Mouse (Mus musculus) midbrain, embryonic 15.5 days (tissue): Measurements from ENCODE around the gene Gsn. TPM values are rescaled to one million over a fixed set of nuclear protein-coding genes. Genes with fewer than 3 reads are reported as not detected.

Experiments
- ATAC-seq: fragments of 200-750 bp; cut with Nextera tagmentation; replicated peaks from 2 replicates; pipeline ENCODE4 v1.8.0; 2017; ENCODE audit warnings: moderate TSS enrichment
- H3K27ac ChIP-seq: fragments of 300-500 bp; sonication (generic); 2 replicates; pipeline ENCODE4 v1.5.1; 2015; ENCODE audit warnings: mild to moderate bottlenecking, inconsistent platforms
- H3K27me3 ChIP-seq: fragments of 300-500 bp; sonication (generic); replicated peaks from 2 replicates; pipeline ENCODE4 v1.6.1; 2015; ENCODE audit warnings: inconsistent platforms
- H3K36me3 ChIP-seq: fragments of 300-500 bp; sonication (generic); replicated peaks from 2 replicates; pipeline ENCODE4 v1.6.1; 2015; ENCODE audit warnings: inconsistent platforms
- H3K4me1 ChIP-seq: fragments of 300-500 bp; sonication (generic); 2 replicates; pipeline ENCODE4 v1.6.1; 2015; ENCODE audit warnings: inconsistent platforms
- H3K4me2 ChIP-seq: fragments of 300-500 bp; sonication (generic); 2 replicates; pipeline ENCODE4 v1.6.1; 2015; ENCODE audit warnings: inconsistent platforms, mild to moderate bottlenecking, moderate library complexity
- H3K4me3 ChIP-seq: fragments of 300-500 bp; sonication (generic); 2 replicates; pipeline ENCODE4 v1.5.1; 2015; ENCODE audit warnings: mild to moderate bottlenecking, inconsistent platforms
- H3K9ac ChIP-seq: fragments of 300-500 bp; sonication (generic); 2 replicates; pipeline ENCODE4 v1.6.1; 2015; ENCODE audit warnings: mild to moderate bottlenecking, inconsistent platforms
- H3K9me3 ChIP-seq: fragments of 300-500 bp; sonication (generic); 2 replicates; pipeline ENCODE4 v1.6.1; 2016; ENCODE audit warnings: inconsistent platforms
- WGBS: fragments of 180-500 bp; shearing (Covaris S2); methylation state at CpG from one replicate; pipeline ENCODE4 v1.1.7; 2015; ENCODE audit warnings: mixed read lengths; 5-methylcytosine and 5-hydroxymethylcytosine counted together
- polyA plus RNA-seq: library from polyadenylated mRNA; unstranded; fragments of >200 nt; fragmentation: Nextera tagmentation; extraction: Ambion mirVana; gene quantifications from 2 replicates; pipeline ENCODE4 v1.2.1, GENCODE M21; 2015

The Gsn gene
- polyA plus RNA-seq, 1 experiment from 2014 or later, result 18.9 TPM

GRCm38 (mm10) chr2:35320399-35320798 lies 64.2 kb downstream of the Gsn start:
- no peak for ATAC-seq
- Histone ChIP-seq H3K27ac (no peak overlapping the region), H3K9me3 (no peaks in the 10 kb centered on the region), H3K4me1 (peaks cover 17% of the 10 kb centered on the region; the same call in 1 of the 2 replicates), H3K4me2 (no peak overlapping the region), H3K4me3 (no peak overlapping the region), H3K36me3 (no peaks in the 10 kb centered on the region), H3K27me3 (no peaks in the 10 kb centered on the region), H3K9ac (no peak overlapping the region)
- WGBS, result 91% methylated on average over 15 of the region's 15 CpGs

DNA sequence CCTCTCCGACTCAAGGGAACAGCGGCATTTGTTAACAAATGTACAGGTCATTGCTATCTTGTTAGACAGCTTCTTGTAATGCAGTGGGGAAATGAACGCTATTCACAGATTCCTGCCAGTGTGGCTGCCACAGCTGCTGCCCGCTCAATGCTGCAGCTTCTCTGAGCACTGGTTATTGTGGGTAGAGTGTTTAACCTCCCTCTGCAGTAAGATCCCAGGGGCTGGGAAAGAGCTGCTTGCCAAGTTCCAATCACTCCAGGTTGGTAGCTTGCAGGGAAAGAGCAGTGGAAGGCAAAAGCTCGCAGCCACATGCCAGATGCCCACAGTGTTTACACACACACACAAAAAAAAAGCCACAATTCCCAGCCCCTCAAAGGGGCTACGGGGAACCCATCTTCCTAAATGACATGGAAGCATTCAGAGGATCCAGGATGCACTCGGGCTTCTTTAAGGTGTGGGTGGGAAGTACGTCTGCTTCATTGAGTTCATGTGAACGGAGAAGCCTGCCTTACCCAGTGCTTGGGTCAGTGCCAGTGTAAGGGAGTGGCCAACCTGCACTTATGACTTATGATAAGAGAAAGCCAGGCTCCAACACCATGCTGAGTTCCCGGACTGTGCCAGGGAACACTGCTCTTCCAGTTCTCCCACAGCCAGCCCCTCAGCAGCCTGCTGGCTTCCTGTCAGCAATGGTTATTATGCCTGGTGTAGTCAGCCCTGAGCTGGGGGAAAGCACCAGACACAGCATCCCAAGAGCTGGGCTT lies 66.4 kb downstream of the Gsn start:
- no peaks in the 10 kb centered on the region for H3K36me3 ChIP-seq
- no peak for ATAC-seq
- 0 out of 2 replicates have a peak, but pooled peaks cover 2% of the 10 kb centered on the region for H3K27me3 ChIP-seq
- peak overlapping the region; percentile 3; the same call in 1 of the 2 replicates for H3K27ac ChIP-seq
- no peak overlapping the region for H3K9ac ChIP-seq
- no peak overlapping the region for H3K4me3 ChIP-seq
- WGBS, result 64% methylated on average over 10 of the region's 10 CpGs
- H3K4me2 ChIP-seq, result no peak overlapping the region
- H3K9me3 ChIP-seq, result no peaks in the 10 kb centered on the region
- peaks cover 17% of the 10 kb centered on the region; the same call in 1 of the 2 replicates for H3K4me1 ChIP-seq

DNA sequence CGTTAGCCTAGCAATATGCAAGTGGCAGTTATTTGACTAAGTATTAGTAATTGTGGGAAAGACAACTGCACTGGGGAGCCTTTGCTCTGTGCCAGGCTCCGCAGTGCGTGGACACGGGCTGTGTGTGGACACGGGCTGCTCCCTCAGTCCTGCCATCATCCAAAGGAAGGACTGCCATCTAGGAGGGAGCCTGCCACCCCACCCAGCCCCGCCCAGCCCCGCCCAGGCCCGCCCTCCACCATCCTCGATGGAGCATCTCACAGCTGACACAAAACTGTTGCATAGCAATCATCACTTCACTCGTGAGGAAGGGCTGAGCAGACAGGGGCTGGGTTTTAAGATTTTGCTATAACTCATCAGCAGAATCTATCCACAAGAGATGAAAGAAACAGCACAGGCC lies 69.8 kb downstream of the Gsn start:
- H3K36me3 ChIP-seq, result no peaks in the 10 kb centered on the region
- no peaks in the 10 kb centered on the region for H3K9me3 ChIP-seq
- H3K4me3 ChIP-seq, result no peak overlapping the region
- H3K4me1 ChIP-seq, result peaks cover 17% of the 10 kb centered on the region; the same call in 1 of the 2 replicates
- 0 out of 2 replicates have a peak, but pooled peaks cover 2% of the 10 kb centered on the region for H3K27me3 ChIP-seq
- 75% methylated on average over 10 of the region's 10 CpGs for WGBS
- H3K9ac ChIP-seq, result no peak overlapping the region
- H3K27ac ChIP-seq, result no peak overlapping the region
- no peak overlapping the region for H3K4me2 ChIP-seq
- no peak for ATAC-seq

DNA sequence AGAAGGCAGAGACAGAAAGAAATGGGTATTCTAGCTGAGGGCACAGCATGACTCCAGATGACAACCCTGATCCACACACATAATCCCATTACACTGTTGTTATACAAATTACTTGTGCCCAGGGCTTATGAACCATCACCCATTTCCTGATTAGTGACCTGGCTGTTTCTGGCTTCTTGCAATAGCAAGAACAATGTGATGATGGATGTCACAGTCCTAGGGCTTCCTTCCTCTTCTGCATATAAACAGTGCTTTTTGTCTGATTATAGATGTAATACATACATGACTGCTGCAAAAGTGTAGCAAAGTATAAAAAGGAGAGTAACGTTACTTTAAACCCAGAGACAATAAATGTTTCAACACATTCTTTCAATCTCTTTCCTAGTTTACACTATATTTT lies 70.8 kb downstream of the Gsn start:
- Histone ChIP-seq H3K27ac (no peak overlapping the region), H3K27me3 (0 out of 2 replicates have a peak, but pooled peaks cover 2% of the 10 kb centered on the region), H3K36me3 (no peaks in the 10 kb centered on the region), H3K4me2 (no peak overlapping the region), H3K4me3 (no peak overlapping the region), H3K4me1 (peaks cover 13% of the 10 kb centered on the region; the same call in 1 of the 2 replicates), H3K9ac (no peak overlapping the region), H3K9me3 (no peaks in the 10 kb centered on the region)
- 42% methylated on average over 1 of the region's 1 CpGs for WGBS
- no peak for ATAC-seq

DNA sequence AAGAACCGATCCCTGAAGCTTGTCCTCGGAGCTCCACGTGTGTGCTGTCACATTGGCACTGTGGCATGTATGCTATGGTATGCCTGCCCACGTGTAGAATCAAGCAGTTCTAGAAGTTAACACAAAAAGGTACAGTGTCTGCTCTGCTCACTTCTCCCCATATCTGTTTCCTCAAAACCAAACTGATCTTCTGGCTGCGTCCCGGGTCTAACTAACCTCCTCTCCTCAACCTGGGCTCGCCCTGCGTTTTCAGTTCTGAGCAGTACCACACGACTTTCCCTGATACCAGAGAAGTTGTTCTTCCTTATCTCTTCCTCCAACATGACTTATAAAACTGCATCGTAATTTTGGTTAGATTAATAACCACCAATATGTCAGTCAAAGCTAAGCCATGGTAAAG lies 71.4 kb downstream of the Gsn start:
- 59% methylated on average over 10 of the region's 10 CpGs for WGBS
- H3K4me2 ChIP-seq, result no peak overlapping the region
- H3K9me3 ChIP-seq, result no peaks in the 10 kb centered on the region
- H3K27me3 ChIP-seq, result 0 out of 2 replicates have a peak, but pooled peaks cover 2% of the 10 kb centered on the region
- no peak overlapping the region for H3K4me3 ChIP-seq
- H3K9ac ChIP-seq, result no peak overlapping the region
- no peak for ATAC-seq
- H3K27ac ChIP-seq, result no peak overlapping the region
- H3K4me1 ChIP-seq, result peaks cover 6% of the 10 kb centered on the region; the same call in 1 of the 2 replicates
- no peaks in the 10 kb centered on the region for H3K36me3 ChIP-seq

DNA sequence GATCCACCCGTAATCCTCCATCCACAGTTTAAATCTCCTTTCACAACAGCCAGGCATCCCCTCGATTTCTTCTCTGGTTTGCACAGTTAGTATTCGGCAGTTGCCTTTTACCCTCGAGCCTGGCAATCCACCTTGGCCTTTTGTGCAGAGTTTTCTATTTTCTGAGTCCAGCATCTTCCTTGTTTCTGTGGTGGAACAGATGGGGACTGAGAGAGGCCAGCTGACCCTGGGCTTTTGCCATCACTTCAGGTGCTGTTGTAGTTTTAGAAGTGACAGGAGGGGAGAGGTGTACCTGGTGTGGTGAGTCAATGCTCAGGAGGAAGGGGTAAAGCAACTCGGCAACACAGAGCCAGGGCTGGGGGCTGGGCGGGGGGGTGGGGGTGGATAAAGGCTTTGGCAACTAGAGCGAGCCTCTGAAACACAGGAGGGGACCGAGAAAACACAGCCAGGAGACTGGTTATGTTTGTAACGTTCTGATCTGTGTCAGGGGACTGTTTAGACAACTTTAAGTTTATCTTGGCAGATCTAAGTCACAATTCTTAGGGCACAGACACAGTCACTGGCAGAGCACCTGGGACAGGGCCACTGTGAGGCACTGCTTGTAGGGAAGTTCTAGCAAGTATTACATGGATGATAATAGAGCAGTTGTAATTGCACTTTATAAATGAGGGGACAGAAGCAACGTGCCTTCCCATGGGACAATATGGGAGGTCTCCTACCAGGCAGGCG lies 72.0 kb downstream of the Gsn start:
- Histone ChIP-seq H3K4me3 (no peak overlapping the region), H3K4me1 (0 out of 2 replicates have a peak, but pooled peaks cover 2% of the 10 kb centered on the region), H3K27ac (no peak overlapping the region), H3K36me3 (no peaks in the 10 kb centered on the region), H3K9me3 (no peaks in the 10 kb centered on the region), H3K4me2 (no peak overlapping the region), H3K27me3 (0 out of 2 replicates have a peak, but pooled peaks cover 2% of the 10 kb centered on the region), H3K9ac (no peak overlapping the region)
- no peak for ATAC-seq
- WGBS, result 30% methylated on average over 11 of the region's 11 CpGs

GRCm38 (mm10) chr2:35329061-35329460 lies 72.9 kb downstream of the Gsn start:
- Histone ChIP-seq H3K4me1 (no peaks in the 10 kb centered on the region), H3K9me3 (no peaks in the 10 kb centered on the region), H3K27ac (no peak overlapping the region), H3K36me3 (no peaks in the 10 kb centered on the region), H3K4me2 (no peak overlapping the region), H3K4me3 (no peak overlapping the region), H3K9ac (no peak overlapping the region), H3K27me3 (0 out of 2 replicates have a peak, but pooled peaks cover 3% of the 10 kb centered on the region)
- 94% methylated on average over 2 of the region's 2 CpGs for WGBS
- ATAC-seq, result no peak

DNA sequence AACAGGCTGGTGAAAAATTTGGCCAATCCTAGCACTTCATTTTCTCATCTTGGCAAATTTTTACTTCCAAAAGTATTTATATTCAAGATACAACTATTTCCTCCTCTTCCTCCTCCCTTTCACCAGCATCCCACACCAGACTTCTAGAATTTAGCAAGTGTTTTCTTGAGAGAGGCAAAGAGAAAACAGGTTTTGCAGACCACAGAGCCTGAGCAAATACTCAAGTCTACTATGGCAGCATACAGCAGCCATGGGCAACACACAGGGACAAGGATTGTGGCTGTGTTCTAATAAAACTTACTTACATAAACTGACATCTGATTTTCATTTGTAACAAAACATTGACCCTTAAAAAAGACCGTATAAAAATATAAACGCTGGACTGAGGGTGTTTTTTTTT lies 75.0 kb downstream of the Gsn start:
- 79% methylated on average over 2 of the region's 2 CpGs for WGBS
- H3K36me3 ChIP-seq, result no peaks in the 10 kb centered on the region
- no peak overlapping the region for H3K4me3 ChIP-seq
- no peak overlapping the region for H3K9ac ChIP-seq
- H3K4me1 ChIP-seq, result peaks cover 11% of the 10 kb centered on the region
- no peak for ATAC-seq
- no peaks in the 10 kb centered on the region for H3K9me3 ChIP-seq
- H3K27ac ChIP-seq, result no peak overlapping the region
- H3K27me3 ChIP-seq, result 0 out of 2 replicates have a peak, but pooled peaks cover 7% of the 10 kb centered on the region
- no peak overlapping the region for H3K4me2 ChIP-seq

GRCm38 (mm10) chr2:35333670-35334069 lies 77.5 kb downstream of the Gsn start:
- no peak for ATAC-seq
- H3K4me1 ChIP-seq, result peaks cover 18% of the 10 kb centered on the region
- H3K27me3 ChIP-seq, result 0 out of 2 replicates have a peak, but pooled peaks cover 5% of the 10 kb centered on the region
- no peaks in the 10 kb centered on the region for H3K36me3 ChIP-seq
- no peak overlapping the region for H3K9ac ChIP-seq
- no peaks in the 10 kb centered on the region for H3K9me3 ChIP-seq
- H3K4me3 ChIP-seq, result no peak overlapping the region
- no peak overlapping the region for H3K27ac ChIP-seq
- no peak overlapping the region for H3K4me2 ChIP-seq

DNA sequence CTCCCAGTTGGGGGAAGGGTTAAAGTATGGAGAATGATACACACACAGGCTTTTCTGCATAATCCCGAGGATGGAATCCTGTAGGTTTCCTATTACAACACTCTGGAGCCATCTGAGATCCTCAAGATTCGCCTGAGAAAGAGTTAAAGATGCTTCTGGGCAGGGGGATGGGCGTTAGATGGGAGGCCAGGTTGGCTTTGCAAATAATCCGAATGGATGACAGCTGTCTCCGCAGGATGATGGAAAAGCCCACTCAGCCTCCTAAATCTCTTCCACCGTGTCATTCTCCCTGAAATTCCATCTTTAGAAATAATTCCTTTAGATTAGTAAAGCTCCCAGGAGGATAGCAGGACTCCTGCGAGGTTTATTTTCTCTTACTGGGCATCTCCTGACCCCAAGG lies 79.4 kb downstream of the Gsn start:
- 5% methylated on average over 7 of the region's 7 CpGs for WGBS
- H3K9ac ChIP-seq, result peak overlapping the region; percentile 50
- no peak overlapping the region for H3K27ac ChIP-seq
- H3K4me1 ChIP-seq, result peaks cover 18% of the 10 kb centered on the region
- H3K9me3 ChIP-seq, result no peaks in the 10 kb centered on the region
- ATAC-seq, result no peak
- H3K4me2 ChIP-seq, result peak overlapping the region; percentile 94
- H3K36me3 ChIP-seq, result no peaks in the 10 kb centered on the region
- H3K4me3 ChIP-seq, result peak overlapping the region; percentile 54
- 0 out of 2 replicates have a peak, but pooled peaks cover 5% of the 10 kb centered on the region for H3K27me3 ChIP-seq

- 0 out of 2 replicates have a peak, but pooled peaks cover 5% of the 10 kb centered on the region for H3K27me3 ChIP-seq
- peak within 1 kb of the TSS; percentile 54 for H3K4me3 ChIP-seq
- H3K4me2 ChIP-seq, result peak within 1 kb of the TSS; percentile 94
- no peaks in the 10 kb centered on the region for H3K9me3 ChIP-seq
- H3K9ac ChIP-seq, result peak within 1 kb of the TSS; percentile 50
- H3K36me3 ChIP-seq, result no peaks in the 10 kb centered on the region
- H3K4me1 ChIP-seq, result peaks cover 18% of the 10 kb centered on the region
- peak; percentile 99 for ATAC-seq
- under 1% methylated on average over 45 of the region's 45 CpGs for WGBS
- H3K27ac ChIP-seq, result peak within 1 kb of the TSS; percentile 60
Observed at GRCm38 (mm10) chr2:35336388-35337280, 80.5 kb downstream of the Gsn start, which contains the start of gene Stom. TSS of gene Stom (minus strand) at chr2:35336976.
